Mouse (Mus musculus): ENCODE results near the gene Il7r. TPM values are rescaled to one million over a fixed set of nuclear protein-coding genes. Genes with fewer than 3 reads are reported as not detected.
A peak's percentile ranks its signal among the peaks of the same experiment; 100 is the strongest.

Il7r gene
- total RNA-seq (2012; rRNA removed) (not detected in 2 replicates), polyA plus RNA-seq (2012; ENCODE audit: insufficient read depth in 1 of 2, insufficient read length in 2 of 2, low read depth in 1 of 2, low replicate concordance in 2 of 2, missing spikeins in 1 of 2) (not detected)

- Histone ChIP-seq H3K4me3 (ENCODE audit: control insufficient read depth in 1 of 2, insufficient read depth in 1 of 2, low read depth in 2 of 2, low read length in 2 of 2) (no peak within 1 kb of the TSS), H3K9me3 (replicated peaks; ENCODE audit: insufficient read depth, low read length) (no peaks in the 10 kb centered on the region), H3K27ac (ENCODE audit: control insufficient read depth, low read depth, low read length) (no peak within 1 kb of the TSS), H3K9ac (ENCODE audit: control insufficient read depth, low read depth, low read length, poor library complexity, severe bottlenecking) (no peak within 1 kb of the TSS), H3K79me2 (ENCODE audit: control insufficient read depth, insufficient read depth, low read length, poor library complexity) (no peaks in the 10 kb centered on the region), H3K27me3 (ENCODE audit: control insufficient read depth in 1 of 2, insufficient read depth in 2 of 2, low read length in 2 of 2) (peaks cover 0 to 1% of the 10 kb centered on the region in 2 experiments; a peak in 3 of 4 replicates), H3K36me3 (ENCODE audit: control insufficient read depth in 1 of 2, insufficient read depth in 2 of 2, low read length in 2 of 2) (no peaks in the 10 kb centered on the region), H3K4me1 (ENCODE audit: control insufficient read depth in 1 of 2, insufficient read depth in 2 of 2, low read length in 2 of 2) (no peaks in the 10 kb centered on the region)
- no peak for TF ChIP-seq KAT2A (conservative IDR thresholded peaks at IDR 0.05; ENCODE audit: low read depth, low read length)
- no peak for TF ChIP-seq MAFK (IDR thresholded peaks at IDR 0.05; ENCODE audit: borderline replicate concordance, low read depth, low read length)
- DNase-seq (ENCODE audit: low read depth, low spot score), result no peak
These were observed at the start of gene Il7r for GRCm38 (mm10) chr15:9530076-9530475. Gene Il7r (minus strand): TSS chr15:9530176.

- H3K9me3 ChIP-seq (replicated peaks; ENCODE audit: insufficient read depth, low read length), result no peaks in the 10 kb centered on the region
- peaks cover 0 to 2% of the 10 kb centered on the region in 2 experiments; a peak in 3 of 4 replicates for H3K27me3 ChIP-seq (ENCODE audit: control insufficient read depth in 1 of 2, insufficient read depth in 2 of 2, low read length in 2 of 2)
- no peak overlapping the region for H3K4me3 ChIP-seq (ENCODE audit: control insufficient read depth in 1 of 2, insufficient read depth in 1 of 2, low read depth in 2 of 2, low read length in 2 of 2)
- TF ChIP-seq ZC3H11A (IDR thresholded peaks at IDR 0.05; ENCODE audit: low read depth, low read length) (peak; percentile 47; the same call in 1 of the 2 replicates), HCFC1 (IDR thresholded peaks at IDR 0.05; ENCODE audit: low read depth, low read length) (no peak), SMC3 (IDR thresholded peaks at IDR 0.05; ENCODE audit: low read depth, low read length) (peak; percentile 76), BHLHE40 (IDR thresholded peaks at IDR 0.05; ENCODE audit: borderline replicate concordance, low read depth, low read length) (no peak), ELF1 (IDR thresholded peaks at IDR 0.05; ENCODE audit: low read depth, low read length) (no peak), RAD21 (IDR thresholded peaks at IDR 0.05; ENCODE audit: low read depth, low read length) (peak; percentile 56), CTCF (IDR thresholded peaks at IDR 0.05 in 2 of 3, conservative IDR thresholded peaks at IDR 0.05 in 1 of 3; ENCODE audit: control insufficient read depth in 1 of 3, insufficient read depth in 1 of 3, low read depth in 2 of 3, low read length in 3 of 3, poor library complexity in 1 of 3, severe bottlenecking in 1 of 3) (peak in 2 of 3 experiments; percentile 9 to 51; a peak in 2 of 6 replicates)
- no peaks in the 10 kb centered on the region for H3K79me2 ChIP-seq (ENCODE audit: control insufficient read depth, insufficient read depth, low read length, poor library complexity)
- H3K27ac ChIP-seq (ENCODE audit: control insufficient read depth, low read depth, low read length), result no peak overlapping the region
- DNase-seq (ENCODE audit: low read depth, low spot score), result peak; percentile 22
- no peaks in the 10 kb centered on the region for H3K4me1 ChIP-seq (ENCODE audit: control insufficient read depth in 1 of 2, insufficient read depth in 2 of 2, low read length in 2 of 2)
- no peaks in the 10 kb centered on the region for H3K36me3 ChIP-seq (ENCODE audit: control insufficient read depth in 1 of 2, insufficient read depth in 2 of 2, low read length in 2 of 2)
- H3K9ac ChIP-seq (ENCODE audit: control insufficient read depth, low read depth, low read length, poor library complexity, severe bottlenecking), result no peak overlapping the region
These were observed 47.3 kb upstream of the Il7r start for GRCm38 (mm10) chr15:9577303-9577702.

- no peaks in the 10 kb centered on the region for H3K9me3 ChIP-seq (replicated peaks; ENCODE audit: insufficient read depth, low read length)
- H3K4me1 ChIP-seq (ENCODE audit: control insufficient read depth in 1 of 2, insufficient read depth in 2 of 2, low read length in 2 of 2), result no peaks in the 10 kb centered on the region
- no peak overlapping the region for H3K27ac ChIP-seq (ENCODE audit: control insufficient read depth, low read depth, low read length)
- TF ChIP-seq MXI1 (IDR thresholded peaks at IDR 0.05; ENCODE audit: low read depth, low read length), result no peak
- no peak for TF ChIP-seq TCF12 (IDR thresholded peaks at IDR 0.05; ENCODE audit: low read depth, low read length)
- TF ChIP-seq TBP (IDR thresholded peaks at IDR 0.05; ENCODE audit: low read depth, low read length), result no peak
- no peak for TF ChIP-seq ELF1 (IDR thresholded peaks at IDR 0.05; ENCODE audit: low read depth, low read length)
- no peak for TF ChIP-seq GABPA (IDR thresholded peaks at IDR 0.05; ENCODE audit: low read depth, low read length)
- no peak for TF ChIP-seq ETS1 (IDR thresholded peaks at IDR 0.05; ENCODE audit: low read depth, low read length)
- TF ChIP-seq SMC3 (IDR thresholded peaks at IDR 0.05; ENCODE audit: low read depth, low read length), result no peak
- TF ChIP-seq EP300 (IDR thresholded peaks at IDR 0.05; ENCODE audit: low read depth in 1 of 2, low read length in 2 of 2), result no peak
- TF ChIP-seq RAD21 (IDR thresholded peaks at IDR 0.05; ENCODE audit: low read depth, low read length), result no peak
- no peak for TF ChIP-seq ZNF384 (IDR thresholded peaks at IDR 0.05; ENCODE audit: low read depth, low read length)
- no peak for TF ChIP-seq MAX (IDR thresholded peaks at IDR 0.05; ENCODE audit: low read length)
- TF ChIP-seq MEF2A (IDR thresholded peaks at IDR 0.05; ENCODE audit: extremely low read depth, insufficient replicate concordance, low read depth, low read length, poor library complexity, severe bottlenecking), result no peak
- no peak for TF ChIP-seq E2F4 (IDR thresholded peaks at IDR 0.05; ENCODE audit: borderline replicate concordance, low read depth, low read length)
- no peak for TF ChIP-seq ZC3H11A (IDR thresholded peaks at IDR 0.05; ENCODE audit: low read depth, low read length)
- TF ChIP-seq GATA1 (IDR thresholded peaks at IDR 0.05; ENCODE audit: low read depth, low read length), result no peak
- TF ChIP-seq CTCF (IDR thresholded peaks at IDR 0.05 in 2 of 3, conservative IDR thresholded peaks at IDR 0.05 in 1 of 3; ENCODE audit: control insufficient read depth in 1 of 3, insufficient read depth in 1 of 3, low read depth in 2 of 3, low read length in 3 of 3, poor library complexity in 1 of 3, severe bottlenecking in 1 of 3), result no peak
- no peak for TF ChIP-seq MYB (IDR thresholded peaks at IDR 0.05; ENCODE audit: low read depth, low read length)
- TF ChIP-seq KAT2A (conservative IDR thresholded peaks at IDR 0.05; ENCODE audit: low read depth, low read length), result no peak
- H3K9ac ChIP-seq (ENCODE audit: control insufficient read depth, low read depth, low read length, poor library complexity, severe bottlenecking), result no peak overlapping the region
- H3K4me3 ChIP-seq (ENCODE audit: control insufficient read depth in 1 of 2, insufficient read depth in 1 of 2, low read depth in 2 of 2, low read length in 2 of 2), result no peak overlapping the region
- no peaks in the 10 kb centered on the region for H3K79me2 ChIP-seq (ENCODE audit: control insufficient read depth, insufficient read depth, low read length, poor library complexity)
- H3K36me3 ChIP-seq (ENCODE audit: control insufficient read depth in 1 of 2, insufficient read depth in 2 of 2, low read length in 2 of 2), result no peaks in the 10 kb centered on the region
- DNase-seq (ENCODE audit: low read depth, low spot score), result no peak
- H3K27me3 ChIP-seq (ENCODE audit: control insufficient read depth in 1 of 2, insufficient read depth in 2 of 2, low read length in 2 of 2), result peaks cover 0 to 5% of the 10 kb centered on the region in 2 experiments; a peak in 3 of 4 replicates
These were observed 44.8 kb upstream of the Il7r start for GRCm38 (mm10) chr15:9574796-9575195.
